18 mouse cellular contexts compared by ENCODE assay signal in genomic region chr7:113626734-113627133, GRCm38 (mm10).
"Had no signal": no experiment of that assay in that cellular context is flagged by ENCODE, and none has a peak within 500 bp of the region (broad histone marks: within the 10 kb centered on the region; RNA-seq: fewer than 3 reads in every experiment).

No protein-coding gene starts in this region.

- H3K36me3 ChIP-seq: midbrain, embryonic 10.5 days; midbrain, embryonic 12.5 days; neural tube, embryonic 13.5 days; neural tube, embryonic 15.5 days had no signal

- H3K27me3 ChIP-seq: midbrain, embryonic 12.5 days; neural tube, embryonic 13.5 days; neural tube, embryonic 15.5 days had no signal

- H3K9me3 ChIP-seq: midbrain, embryonic 10.5 days; midbrain, embryonic 12.5 days; neural tube, embryonic 13.5 days; neural tube, embryonic 15.5 days had no signal

- ATAC-seq: midbrain, embryonic 16.5 days had no signal

- H3K9ac ChIP-seq: lung, embryonic 14.5 days; midbrain, embryonic 12.5 days; neural tube, embryonic 13.5 days; neural tube, embryonic 15.5 days had no signal

- DNase-seq: lung, embryonic 14.5 days; lung, postnatal 10 days; lung, postnatal 4 days; midbrain, embryonic 14.5 days; retina, postnatal 1 day; right cerebral cortex, adult 18-20 months; right cerebral cortex, postnatal 25 days; right cerebral cortex, postnatal 4 days; spleen, adult 18-20 months; thymus, adult 18-20 months; thymus, postnatal 14 days; thymus, postnatal 36 days had no signal

- H3K4me2 ChIP-seq: lung, embryonic 14.5 days; midbrain, embryonic 12.5 days; neural tube, embryonic 13.5 days; neural tube, embryonic 15.5 days had no signal

- H3K4me3 ChIP-seq: midbrain, embryonic 10.5 days; midbrain, embryonic 12.5 days; myocyte; neural tube, embryonic 13.5 days; neural tube, embryonic 15.5 days had no signal

- H3K4me1 ChIP-seq: midbrain, embryonic 12.5 days; neural tube, embryonic 13.5 days; neural tube, embryonic 15.5 days had no signal

- H3K27ac ChIP-seq: midbrain, embryonic 10.5 days; midbrain, embryonic 12.5 days; neural tube, embryonic 13.5 days; neural tube, embryonic 15.5 days had no signal
